Mouse (Mus musculus) brown adipose tissue, adult 24 weeks (tissue): ENCODE results near the gene Ncoa4. TPM values are rescaled to one million over a fixed set of nuclear protein-coding genes. Genes with fewer than 3 reads are reported as not detected.
"Not testable (repeated sequence)": the region's sequence is repeated elsewhere in the genome, so short reads cannot be mapped to it uniquely, and the experiment has no call there.

Experiments
- H3K27ac ChIP-seq: fragments of 200-500 bp; replicated peaks from 2 replicates; pipeline ENCODE4 v1.5.1; 2012; ENCODE audit warnings: low read depth, mild to moderate bottlenecking, low read length
- H3K4me1 ChIP-seq: fragments of 200-500 bp; 2 replicates; pipeline ENCODE4 v1.6.1; 2012; ENCODE audit warnings: low read length, mixed read lengths; ENCODE audit not compliant: control insufficient read depth, insufficient read depth, insufficient read length
- H3K4me3 ChIP-seq: fragments of 200-500 bp; 2 replicates; pipeline ENCODE4 v1.5.1; 2012; ENCODE audit warnings: low read depth, mild to moderate bottlenecking, low read length, moderate library complexity; ENCODE audit not compliant: insufficient read depth
- polyA plus RNA-seq: library from polyadenylated mRNA; stranded (reverse); fragments of >200 nt; gene quantifications from 2 replicates; pipeline ENCODE4 v1.2.4, GENCODE M21; 2012; ENCODE audit not compliant: missing spikeins, insufficient read depth, insufficient read length

Gene Ncoa4
- polyA plus RNA-seq, 1 experiment: 117 TPM

DNA sequence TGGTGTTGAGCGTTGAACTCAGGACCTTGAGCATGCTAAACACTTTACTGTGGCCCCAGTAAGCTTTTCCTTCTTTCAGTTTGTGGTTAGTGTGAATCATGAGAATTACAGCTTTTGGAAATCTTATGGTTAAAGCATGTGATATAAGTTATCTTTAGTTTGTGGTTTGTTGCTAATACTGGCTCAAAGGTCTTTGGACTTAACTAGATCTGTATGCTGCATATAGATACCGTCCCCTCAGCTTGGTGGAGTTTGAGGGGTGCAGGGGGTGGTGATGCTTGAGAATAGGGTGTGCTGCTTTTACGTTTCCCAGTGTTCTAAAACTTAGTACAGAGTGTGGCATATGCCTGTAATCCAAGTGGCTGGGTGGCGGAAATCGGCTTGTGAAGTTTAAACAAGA, 7.7 kb downstream of the Ncoa4 start:
- Histone ChIP-seq H3K4me1 (peaks cover 21% of the 10 kb centered on the region), H3K27ac (no peak overlapping the region), H3K4me3 (no peak overlapping the region)

DNA sequence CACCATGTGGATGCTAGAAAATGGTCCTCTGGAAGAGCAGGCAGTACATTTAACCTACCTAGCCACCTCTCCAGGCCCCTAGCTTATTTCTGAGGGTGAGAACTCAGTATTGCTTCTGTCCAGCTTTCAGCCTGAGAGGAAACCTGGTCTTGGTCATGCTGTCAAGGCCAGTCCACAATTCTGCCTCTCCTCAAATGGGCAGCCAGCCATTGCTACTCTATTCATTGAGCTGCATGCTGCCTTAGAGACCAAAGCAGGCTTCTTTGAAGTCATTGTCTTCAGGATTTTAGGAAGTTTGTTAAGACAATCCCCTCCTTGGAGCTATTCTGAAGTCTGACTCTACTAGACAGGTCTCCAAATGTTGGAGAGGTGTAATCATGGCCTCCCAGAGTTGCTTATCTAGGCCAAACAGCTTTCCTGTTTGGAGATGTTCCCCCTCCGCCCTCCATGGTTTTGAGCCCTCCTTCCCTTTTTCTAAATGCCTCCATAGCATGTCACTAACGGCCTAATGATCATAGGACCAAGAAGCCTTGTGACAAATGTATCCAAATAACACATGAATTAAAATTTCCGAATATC, 9.1 kb downstream of the Ncoa4 start:
- Histone ChIP-seq H3K4me1 (peaks cover 15% of the 10 kb centered on the region), H3K27ac (0 out of 2 replicates have a peak overlapping the region, but pooled peaks have one; percentile 1), H3K4me3 (no peak overlapping the region)

DNA sequence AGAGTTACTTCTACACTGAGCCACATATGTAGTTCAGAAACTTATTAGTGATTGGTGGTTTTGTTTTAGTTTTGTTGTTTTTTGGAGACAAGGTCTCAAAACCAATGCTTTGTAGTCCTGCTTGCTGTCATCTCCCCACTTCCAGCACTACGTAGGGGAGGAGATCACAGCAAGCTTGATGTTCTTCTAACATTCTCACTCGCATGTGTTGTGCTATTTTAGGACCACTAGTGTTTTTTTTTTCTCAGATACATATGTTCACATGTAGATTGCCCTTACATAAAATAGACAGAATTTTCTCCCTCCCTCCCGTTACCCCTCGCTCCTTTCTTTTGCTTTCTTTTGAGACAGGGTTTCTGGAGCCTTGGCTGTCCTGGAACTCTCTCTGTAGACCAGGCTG, 10.5 kb downstream of the Ncoa4 start:
- Histone ChIP-seq H3K4me1 (peaks cover 11% of the 10 kb centered on the region), H3K4me3 (no peak overlapping the region), H3K27ac (no peak overlapping the region)

DNA sequence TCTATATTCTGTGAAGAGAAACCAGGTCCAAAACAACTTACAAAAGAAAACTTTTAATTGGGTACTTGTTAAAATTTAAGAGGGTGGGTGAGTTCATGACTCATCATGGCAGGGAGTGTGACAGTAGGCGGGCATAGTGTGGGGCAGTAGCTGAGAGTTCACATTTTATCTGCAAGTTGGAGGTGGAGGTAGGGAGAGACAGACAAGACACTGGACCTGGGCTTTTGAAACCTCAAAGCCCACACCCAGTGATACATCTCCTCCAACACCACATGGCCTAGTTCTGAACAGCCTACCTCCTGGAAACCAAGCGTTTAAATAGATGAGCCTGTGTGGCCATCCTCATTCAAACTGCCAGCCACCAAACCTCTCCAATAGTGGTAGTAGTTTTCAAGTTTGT, 15.6 kb downstream of the Ncoa4 start:
- H3K27ac ChIP-seq: no peak overlapping the region
- H3K4me1 ChIP-seq: no peaks in the 10 kb centered on the region
- H3K4me3 ChIP-seq: no peak overlapping the region

DNA sequence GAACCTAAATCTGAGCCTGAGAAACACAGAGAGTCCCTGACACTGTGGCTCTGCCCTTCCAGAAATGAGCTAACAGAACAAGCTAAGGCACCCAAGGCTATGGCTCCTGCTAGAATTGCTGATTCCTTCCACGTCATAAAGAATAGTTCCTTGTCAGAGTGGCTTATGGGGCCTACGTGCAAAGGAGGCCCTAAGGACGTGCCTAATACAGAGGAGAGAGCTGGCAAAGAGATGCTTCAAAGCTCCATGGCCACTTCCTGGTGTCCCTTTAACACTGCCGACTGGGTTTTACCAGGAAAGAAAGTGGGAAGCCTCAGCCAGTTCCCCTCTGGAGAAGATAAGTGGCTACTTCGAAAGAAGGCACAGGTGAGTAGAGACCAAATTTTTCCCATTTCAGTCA, 16.9 kb downstream of the Ncoa4 start:
- not testable (repeated sequence) for H3K4me1 ChIP-seq, H3K27ac ChIP-seq, H3K4me3 ChIP-seq

DNA sequence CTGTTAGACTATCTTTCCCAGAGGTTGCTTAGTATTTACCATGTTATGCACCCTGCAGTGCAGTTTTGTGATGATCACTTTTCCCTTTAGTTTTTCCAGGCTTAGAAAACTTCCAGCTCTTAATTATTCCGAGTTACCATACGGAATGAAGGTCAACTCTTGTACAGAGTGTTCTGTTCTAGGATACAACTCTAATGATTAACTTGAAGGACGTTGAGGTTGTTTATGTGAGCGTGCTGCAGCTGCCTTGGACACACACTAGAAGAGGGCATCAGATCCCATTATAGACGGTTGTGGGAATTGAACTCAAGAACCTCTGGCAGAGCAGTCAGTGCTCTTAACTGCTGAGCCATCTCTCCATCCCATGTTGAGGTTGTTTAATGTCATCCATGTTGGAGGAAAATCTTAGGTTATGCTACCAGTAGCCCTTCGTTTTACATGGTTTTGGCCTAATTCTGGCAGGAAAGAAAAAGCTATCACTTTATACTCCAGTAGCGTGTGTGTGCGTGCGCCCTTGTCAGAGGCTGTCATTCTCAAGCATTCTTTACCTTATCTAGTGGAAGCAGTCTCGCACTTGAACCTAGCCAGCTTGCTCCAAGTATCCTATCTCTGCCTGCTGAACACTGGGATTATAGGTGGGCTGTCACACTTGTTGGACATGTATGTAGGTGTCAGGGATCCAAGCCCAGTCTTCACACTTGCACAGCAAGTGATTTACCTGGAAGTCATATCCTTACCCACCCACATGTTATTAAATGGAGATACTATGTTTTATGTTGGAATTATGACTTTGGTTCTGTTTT, 19.9 kb downstream of the Ncoa4 start:
- no peak overlapping the region for H3K4me3 ChIP-seq
- no peaks in the 10 kb centered on the region for H3K4me1 ChIP-seq
- no peak overlapping the region for H3K27ac ChIP-seq

DNA sequence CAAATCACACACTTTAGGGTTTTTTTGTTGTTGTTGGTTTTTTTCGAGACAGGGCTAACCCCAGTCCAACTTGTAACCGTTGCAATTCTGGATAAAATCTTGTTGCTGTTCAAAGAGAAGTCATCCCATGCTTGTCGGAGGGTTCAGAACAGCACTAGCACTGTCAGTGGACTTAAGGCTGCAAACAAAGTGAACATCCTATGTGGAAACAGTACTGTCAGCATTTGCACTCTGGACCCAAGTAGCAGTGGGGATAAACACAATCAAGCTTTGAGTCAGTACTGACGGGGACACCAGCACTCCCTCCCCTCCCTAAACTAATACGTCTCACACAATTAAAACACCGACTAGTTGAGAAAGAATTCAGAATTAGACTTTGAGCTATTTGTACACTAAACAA, 21.2 kb downstream of the Ncoa4 start:
- no peaks in the 10 kb centered on the region; the same call in 1 of the 2 replicates for H3K4me1 ChIP-seq
- H3K27ac ChIP-seq: 0 out of 2 replicates have a peak overlapping the region, but pooled peaks have one; percentile 24
- H3K4me3 ChIP-seq: no peak overlapping the region

DNA sequence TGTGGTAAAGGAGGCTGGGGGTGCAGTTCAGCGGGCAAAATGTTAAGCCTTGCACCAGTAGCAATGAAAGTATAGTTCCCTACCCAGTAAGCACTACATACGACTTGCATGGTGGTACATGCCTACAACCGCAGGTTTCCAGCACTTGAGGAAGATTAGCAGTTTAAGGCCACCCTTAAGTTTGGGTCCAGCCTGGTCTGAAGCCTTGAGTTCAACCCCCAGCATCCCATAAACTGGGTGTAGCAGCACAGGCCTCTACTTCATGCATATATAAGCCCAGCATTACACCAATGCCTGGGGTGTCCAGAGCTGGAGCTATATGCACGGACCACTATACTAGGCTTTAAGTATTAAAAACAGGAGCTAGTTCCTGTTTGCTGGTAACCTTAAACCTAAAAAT, 24.2 kb downstream of the Ncoa4 start:
- H3K27ac ChIP-seq: no peak overlapping the region
- no peak overlapping the region for H3K4me3 ChIP-seq
- no peaks in the 10 kb centered on the region; the same call in 1 of the 2 replicates for H3K4me1 ChIP-seq

DNA sequence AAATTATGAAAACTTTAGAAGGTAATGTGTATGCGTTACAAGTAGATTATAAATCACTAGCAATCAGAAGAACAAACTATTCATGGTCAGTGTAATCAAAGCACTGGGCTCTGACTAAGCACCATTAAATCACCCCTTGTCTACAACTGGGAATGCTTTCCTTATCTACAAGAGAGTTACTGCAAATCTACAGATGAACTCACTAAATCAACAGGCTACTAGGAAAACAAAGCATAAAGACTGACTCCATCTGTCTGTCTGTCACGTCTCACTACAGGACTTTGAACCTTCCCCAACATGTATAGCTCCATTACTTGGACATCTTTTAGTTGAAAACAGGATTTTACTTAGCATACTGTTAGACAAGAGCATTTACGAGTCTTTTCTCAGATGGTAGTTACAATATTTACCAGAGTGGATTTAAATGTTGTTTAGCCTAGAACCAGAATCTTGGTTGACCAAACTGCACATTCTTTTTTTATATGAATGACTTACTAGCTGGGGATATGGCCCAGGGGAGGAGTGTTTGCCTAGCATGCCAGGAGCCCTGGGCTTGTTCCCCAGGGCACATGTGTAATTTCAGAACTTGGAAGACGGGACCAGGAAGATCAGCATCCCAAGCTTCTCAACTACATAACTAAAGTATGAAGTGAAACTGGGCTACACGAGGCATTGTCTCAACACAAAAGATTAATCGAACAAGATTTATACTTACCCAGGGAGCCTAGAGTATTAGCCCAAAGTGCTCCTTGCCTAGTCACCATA, 31.1 kb downstream of the Ncoa4 start:
- H3K4me1 ChIP-seq: no peaks in the 10 kb centered on the region
- H3K4me3 ChIP-seq: no peak overlapping the region
- no peak overlapping the region for H3K27ac ChIP-seq

DNA sequence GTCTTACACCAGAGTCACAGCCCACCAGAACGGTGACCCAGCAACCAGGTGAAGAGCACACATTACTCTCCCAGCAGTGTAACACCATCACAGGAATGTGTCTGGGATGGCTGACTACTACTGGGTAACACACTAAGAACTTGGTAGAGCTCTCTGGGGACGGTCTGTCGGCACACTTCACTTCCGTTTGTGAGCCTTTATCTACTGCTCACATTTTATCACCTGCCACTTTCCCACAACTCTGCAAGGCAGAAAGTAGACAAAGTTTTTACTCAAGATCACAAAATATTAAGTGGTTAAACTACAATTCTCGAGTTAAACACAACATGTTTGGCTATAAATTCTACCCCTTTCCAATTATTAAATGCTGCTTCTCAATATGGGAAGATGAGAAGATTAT, 32.3 kb downstream of the Ncoa4 start:
- H3K4me1 ChIP-seq: no peaks in the 10 kb centered on the region
- no peak overlapping the region for H3K4me3 ChIP-seq
- no peak overlapping the region for H3K27ac ChIP-seq

DNA sequence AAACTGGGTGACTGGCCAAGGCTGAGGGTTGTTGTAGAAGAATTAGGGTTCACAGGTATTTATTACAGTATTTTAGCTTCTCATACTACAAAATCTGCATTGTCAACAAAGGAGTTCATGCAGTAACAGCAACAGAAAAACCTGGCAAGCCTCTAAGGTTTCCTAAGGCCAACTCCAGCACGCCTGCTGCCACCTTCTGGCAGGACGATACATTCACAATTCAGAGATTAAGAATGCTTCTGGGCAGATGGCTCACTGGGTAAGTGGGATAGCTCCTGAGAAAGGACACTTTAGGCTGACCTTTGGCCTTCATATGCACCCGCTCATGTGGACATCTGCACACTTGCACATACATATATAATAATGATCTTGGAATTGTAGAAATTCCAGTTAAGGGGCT, 32.8 kb downstream of the Ncoa4 start:
- no peak overlapping the region for H3K27ac ChIP-seq
- H3K4me3 ChIP-seq: no peak overlapping the region
- H3K4me1 ChIP-seq: no peaks in the 10 kb centered on the region

DNA sequence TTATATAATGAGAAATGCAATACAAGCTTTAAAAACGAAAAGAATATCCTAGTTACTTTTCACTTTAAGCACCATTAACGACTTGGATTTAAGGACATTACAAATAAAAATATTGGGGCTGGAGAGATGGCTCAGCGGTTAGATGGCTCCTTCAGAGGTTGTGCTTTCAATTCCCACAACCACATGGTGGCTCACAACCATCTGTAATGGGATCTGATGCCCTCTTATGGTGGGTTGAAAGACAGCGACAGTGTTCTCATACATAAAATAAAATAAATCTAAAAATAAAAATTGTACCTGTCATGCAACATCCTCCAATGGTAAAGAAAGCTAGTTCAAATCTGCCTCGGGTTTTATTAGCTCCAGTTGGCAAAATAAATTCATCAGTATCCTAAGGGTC, 33.9 kb downstream of the Ncoa4 start:
- not testable (repeated sequence) for H3K4me1 ChIP-seq, H3K4me3 ChIP-seq, H3K27ac ChIP-seq

DNA sequence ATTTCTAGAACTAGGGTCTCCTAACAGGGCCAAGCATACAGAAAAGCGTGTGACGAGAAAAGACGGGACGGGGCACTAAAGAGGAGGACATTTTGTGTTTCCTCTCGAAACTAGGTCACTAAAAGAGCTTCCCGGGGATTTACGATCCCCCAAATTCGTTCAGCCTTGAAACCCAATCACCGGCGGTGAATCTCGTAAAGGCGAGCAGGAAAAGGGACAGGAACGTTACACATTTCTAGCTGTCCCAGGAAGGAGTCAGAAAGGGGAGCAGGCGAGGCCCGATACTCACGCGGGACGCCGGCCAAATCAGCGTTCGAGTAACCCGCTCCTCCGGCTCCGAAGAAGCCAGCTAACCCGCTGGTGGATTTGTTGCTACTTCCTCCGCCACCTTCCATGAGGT, 41.7 kb downstream of the Ncoa4 start:
- Histone ChIP-seq H3K4me3 (peak overlapping the region; percentile 99), H3K27ac (peak overlapping the region; percentile 93), H3K4me1 (0 out of 2 replicates have a peak, but pooled peaks cover 2% of the 10 kb centered on the region)

DNA sequence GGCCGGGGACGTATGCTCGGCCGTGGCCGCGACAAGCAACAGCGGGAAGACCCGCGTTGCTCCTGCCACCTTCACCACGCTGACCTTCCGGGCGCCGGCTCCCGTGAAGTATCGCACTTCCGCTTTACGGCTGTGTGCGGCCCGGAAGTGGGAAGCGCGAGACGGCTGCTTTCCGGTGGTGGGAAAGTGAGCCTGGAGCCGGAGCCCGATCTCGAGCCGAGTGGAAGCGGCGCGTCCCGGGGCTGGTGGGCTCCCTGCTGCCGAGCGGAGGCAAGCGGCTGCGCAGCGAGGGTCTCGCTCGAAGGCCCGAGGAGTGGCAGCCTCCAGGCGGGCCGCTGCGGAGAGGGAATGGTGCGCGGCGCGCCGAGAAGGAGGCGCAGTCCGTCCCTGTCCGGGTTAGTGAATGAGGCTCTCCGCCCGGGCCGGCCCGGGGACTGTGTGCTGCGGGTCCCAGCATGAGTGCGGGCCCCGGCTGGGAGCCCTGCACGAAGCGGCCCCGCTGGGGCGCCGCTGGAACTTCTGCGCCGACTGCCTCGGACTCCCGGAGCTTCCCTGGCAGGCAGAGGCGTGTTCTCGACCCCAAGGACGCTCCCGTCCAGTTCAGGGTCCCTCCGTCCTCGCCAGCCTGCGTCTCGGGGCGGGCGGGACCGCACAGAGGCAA, 42.3 kb downstream of the Ncoa4 start, which contains the start of the genes Timm23 and Parg:
Gene Timm23, minus strand, starts transcription at position 108 of the 661 bp plus-strand sequence.
Gene Parg, plus strand, starts transcription at position 159 of the 661 bp plus-strand sequence.
- H3K4me3 ChIP-seq: peak within 1 kb of the TSS; percentile 99
- H3K4me1 ChIP-seq: 0 out of 2 replicates have a peak, but pooled peaks cover 2% of the 10 kb centered on the region
- peak within 1 kb of the TSS; percentile 93 for H3K27ac ChIP-seq

DNA sequence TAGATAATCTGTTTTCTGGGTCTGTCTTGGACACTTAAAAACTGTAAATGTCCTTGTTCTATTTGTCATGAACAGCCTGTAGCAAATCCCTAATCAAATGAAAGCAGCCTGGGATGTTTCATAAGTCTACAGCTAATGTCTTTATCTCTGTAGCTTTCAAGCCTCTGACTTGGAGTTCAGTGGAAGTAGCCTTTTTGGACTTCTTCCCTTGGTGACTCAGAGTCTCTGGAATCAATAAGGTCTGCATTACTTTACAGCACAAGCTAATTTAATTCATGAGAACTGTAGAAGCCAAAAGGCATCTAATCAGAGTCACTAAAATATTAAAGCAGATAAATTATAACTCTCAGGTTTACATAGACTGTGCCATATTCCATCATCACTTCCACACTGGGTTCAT, 66.9 kb downstream of the Ncoa4 start:
- Histone ChIP-seq H3K27ac (no peak overlapping the region), H3K4me3 (no peak overlapping the region), H3K4me1 (no peaks in the 10 kb centered on the region)
